Mouse (Mus musculus) cerebellum, adult 2 months (tissue): ENCODE results near the gene Tpm4. TPM values are rescaled to one million over a fixed set of nuclear protein-coding genes. Genes with fewer than 3 reads are reported as not detected.

ENCODE experiments used
- DNase-seq, 2 experiments: peaks; one replicate each; pipeline ENCODE4 v3.0.0; 2021
- H3K27ac ChIP-seq: fragments of 200-500 bp; 2 replicates; pipeline ENCODE4 v1.5.1; 2012; ENCODE audit warnings: low read length, control low read depth, inconsistent platforms; ENCODE audit not compliant: insufficient read depth
- H3K27me3 ChIP-seq: fragments of 200-500 bp; 2 replicates; pipeline ENCODE4 v1.6.1; 2012; ENCODE audit warnings: inconsistent platforms, mild to moderate bottlenecking, low read length, moderate library complexity; ENCODE audit not compliant: control insufficient read depth, insufficient read depth
- H3K4me1 ChIP-seq: fragments of 200-500 bp; 2 replicates; pipeline ENCODE4 v1.6.1; 2011; ENCODE audit warnings: low read length; ENCODE audit not compliant: control insufficient read depth, insufficient read depth
- H3K4me3 ChIP-seq: fragments of 200-500 bp; replicated peaks from 2 replicates; pipeline ENCODE3; 2011; ENCODE audit warnings: mild to moderate bottlenecking, low read depth, low read length, control low read depth; ENCODE audit not compliant: insufficient read depth
- CTCF ChIP-seq: fragments of 200-500 bp; IDR thresholded peaks from 2 replicates; pipeline ENCODE4 v1.5.1; 2011; ENCODE audit warnings: low read depth, mild to moderate bottlenecking, control low read depth, low read length, moderate library complexity, borderline replicate concordance; ENCODE audit not compliant: insufficient read depth
- POLR2A ChIP-seq: fragments of 200-500 bp; IDR thresholded peaks from 2 replicates; pipeline ENCODE4 v1.6.1; 2011; ENCODE audit warnings: low read length, control low read depth, borderline replicate concordance; ENCODE audit not compliant: insufficient read depth
- WGBS: fragments of 180-500 bp; shearing (Covaris S2); methylation state at CpG from one replicate; pipeline ENCODE4 v1.1.7; 2018; 5-methylcytosine and 5-hydroxymethylcytosine counted together
- polyA plus RNA-seq: library from polyadenylated mRNA; depleted of rRNA; stranded (reverse); fragments of >200 nt; gene quantifications from 2 replicates; pipeline ENCODE4 v1.2.3, GENCODE M21; 2012

Tpm4 gene
- polyA plus RNA-seq, 1 experiment, result 43.5 TPM

DNA sequence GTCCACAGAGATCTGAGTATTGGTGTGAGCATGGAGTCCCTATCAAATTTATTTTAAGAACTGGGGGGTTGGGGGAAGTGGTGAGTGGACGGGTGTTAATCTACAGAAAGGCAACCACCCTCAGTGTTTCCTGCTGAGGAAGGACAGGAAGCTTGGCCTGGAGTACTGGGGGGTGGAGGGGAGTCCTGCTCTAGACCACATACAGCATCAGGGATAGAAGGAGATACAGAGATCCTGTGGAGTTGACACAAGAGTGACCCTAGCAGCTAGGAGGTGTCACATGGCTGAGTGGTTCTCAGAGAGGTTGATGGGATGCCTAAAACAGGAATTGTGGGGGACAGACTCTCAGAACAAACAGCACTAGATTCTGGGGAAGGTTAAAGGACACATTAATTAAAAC is 1.3 kb upstream of the Tpm4 start:
- Histone ChIP-seq H3K27me3 (no peaks in the 10 kb centered on the region), H3K4me1 (no peaks in the 10 kb centered on the region), H3K4me3 (no peak overlapping the region), H3K27ac (no peak overlapping the region)
- no peak for DNase-seq
- TF ChIP-seq CTCF (no peak), POLR2A (no peak)
- 76% methylated on average over 1 of the region's 1 CpGs for WGBS

GRCm38 (mm10) chr8:72135446-72136301 is 899 bp downstream of the Tpm4 start:
- peak; percentile 39 to 51 for DNase-seq

GRCm38 (mm10) chr8:72136302-72136978 is 1.7 kb downstream of the Tpm4 start:
- 6% methylated on average over 18 of the region's 18 CpGs for WGBS
- no peak for TF ChIP-seq POLR2A
- TF ChIP-seq CTCF, result no peak
- DNase-seq, result peak; percentile 53 to 56
- H3K4me1 ChIP-seq, result no peaks in the 10 kb centered on the region
- no peaks in the 10 kb centered on the region for H3K27me3 ChIP-seq
- peak overlapping the region; percentile 74 for H3K4me3 ChIP-seq
- H3K27ac ChIP-seq, result peak overlapping the region; percentile 28; the same call in 1 of the 2 replicates

More at GRCm38 (mm10) chr8:72135446-72136301, 899 bp downstream of the Tpm4 start:
- TF ChIP-seq POLR2A, result no peak
- TF ChIP-seq CTCF, result no peak
- WGBS, result under 1% methylated on average over 62 of the region's 62 CpGs
- Histone ChIP-seq H3K27me3 (no peaks in the 10 kb centered on the region), H3K27ac (peak overlapping the region; percentile 28; the same call in 1 of the 2 replicates), H3K4me3 (peak overlapping the region; percentile 74), H3K4me1 (no peaks in the 10 kb centered on the region)

DNA sequence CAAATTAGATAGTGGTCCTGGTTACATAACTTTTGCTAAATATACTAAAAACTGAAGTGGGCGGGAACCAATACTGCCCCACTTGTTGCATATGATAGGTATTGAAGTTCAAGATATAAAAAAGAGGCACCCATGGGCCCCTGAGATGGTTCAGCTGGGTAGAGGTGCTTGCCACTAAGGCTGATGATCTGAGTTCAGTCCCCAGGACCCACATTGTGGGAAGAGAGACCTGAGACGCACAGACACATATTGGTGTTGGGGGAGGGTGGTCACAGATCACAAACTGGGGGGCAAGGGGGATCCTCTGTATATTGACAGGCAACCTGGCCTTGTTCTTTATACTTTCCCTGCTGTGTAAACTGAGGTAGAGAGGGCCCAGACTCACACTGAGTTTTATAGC is 2.7 kb downstream of the Tpm4 start:
- 87% methylated on average over 2 of the region's 2 CpGs for WGBS

GRCm38 (mm10) chr8:72138456-72138855 is 3.7 kb downstream of the Tpm4 start:
- TF ChIP-seq CTCF (no peak), POLR2A (no peak)
- no peak for DNase-seq
- Histone ChIP-seq H3K4me1 (no peaks in the 10 kb centered on the region), H3K4me3 (no peak overlapping the region), H3K27ac (no peak overlapping the region), H3K27me3 (no peaks in the 10 kb centered on the region)
- WGBS, result 97% methylated on average over 5 of the region's 5 CpGs

More for the DNA sequence above, 2.7 kb downstream of the Tpm4 start:
- no peak for TF ChIP-seq POLR2A
- no peak for TF ChIP-seq CTCF
- no peaks in the 10 kb centered on the region for H3K4me1 ChIP-seq
- no peak overlapping the region for H3K27ac ChIP-seq
- H3K27me3 ChIP-seq, result no peaks in the 10 kb centered on the region
- no peak for DNase-seq
- H3K4me3 ChIP-seq, result no peak overlapping the region

- Histone ChIP-seq H3K4me1 (no peaks in the 10 kb centered on the region), H3K4me3 (no peak overlapping the region), H3K27me3 (no peaks in the 10 kb centered on the region), H3K27ac (no peak overlapping the region)
- no peak for DNase-seq
- TF ChIP-seq POLR2A, result no peak
- no peak for TF ChIP-seq CTCF
- WGBS, result 93% methylated on average over 13 of the region's 13 CpGs
Measured at GRCm38 (mm10) chr8:72143256-72143824, 8.6 kb downstream of the Tpm4 start.

GRCm38 (mm10) chr8:72144345-72144975 is 9.7 kb downstream of the Tpm4 start:
- TF ChIP-seq POLR2A (no peak), CTCF (no peak)
- no peaks in the 10 kb centered on the region for H3K4me1 ChIP-seq
- H3K4me3 ChIP-seq, result no peak overlapping the region
- DNase-seq, result no peak
- no peaks in the 10 kb centered on the region for H3K27me3 ChIP-seq
- WGBS, result 90% methylated on average over 5 of the region's 5 CpGs
- no peak overlapping the region for H3K27ac ChIP-seq

- no peak for DNase-seq
- no peaks in the 10 kb centered on the region for H3K27me3 ChIP-seq
- H3K4me3 ChIP-seq, result no peak overlapping the region
- H3K4me1 ChIP-seq, result no peaks in the 10 kb centered on the region
- no peak overlapping the region for H3K27ac ChIP-seq
- TF ChIP-seq POLR2A (no peak), CTCF (no peak)
- WGBS, result 84% methylated on average over 3 of the region's 3 CpGs
Measured at GRCm38 (mm10) chr8:72145511-72145910, 10.7 kb downstream of the Tpm4 start.
